Mouse (Mus musculus) MEL (cell line): ENCODE data around the gene Impdh1.
A peak's percentile ranks its signal among the peaks of the same experiment; 100 is the strongest.

ENCODE experiments used
- CTCF ChIP-seq, 3 experiments: IDR thresholded peaks in 2 of 3; conservative IDR thresholded peaks in 1 of 3; 2 replicates each; pipeline ENCODE4 v1.5.1; 2011 to 2012; ENCODE audit warnings: low read length in 3 of 3, low read depth in 2 of 3, mild to moderate bottlenecking in 2 of 3, improper control_type of control experiment in 1 of 3, inconsistent platforms in 1 of 3, mixed read lengths in 1 of 3, moderate library complexity in 1 of 3; ENCODE audit not compliant: control insufficient read depth in 1 of 3, insufficient read depth in 1 of 3, poor library complexity in 1 of 3, severe bottlenecking in 1 of 3
- SIN3A ChIP-seq: IDR thresholded peaks from 2 replicates; pipeline ENCODE4 v1.6.1; 2012; ENCODE audit warnings: low read length, improper control_type of control experiment, inconsistent platforms

DNA sequence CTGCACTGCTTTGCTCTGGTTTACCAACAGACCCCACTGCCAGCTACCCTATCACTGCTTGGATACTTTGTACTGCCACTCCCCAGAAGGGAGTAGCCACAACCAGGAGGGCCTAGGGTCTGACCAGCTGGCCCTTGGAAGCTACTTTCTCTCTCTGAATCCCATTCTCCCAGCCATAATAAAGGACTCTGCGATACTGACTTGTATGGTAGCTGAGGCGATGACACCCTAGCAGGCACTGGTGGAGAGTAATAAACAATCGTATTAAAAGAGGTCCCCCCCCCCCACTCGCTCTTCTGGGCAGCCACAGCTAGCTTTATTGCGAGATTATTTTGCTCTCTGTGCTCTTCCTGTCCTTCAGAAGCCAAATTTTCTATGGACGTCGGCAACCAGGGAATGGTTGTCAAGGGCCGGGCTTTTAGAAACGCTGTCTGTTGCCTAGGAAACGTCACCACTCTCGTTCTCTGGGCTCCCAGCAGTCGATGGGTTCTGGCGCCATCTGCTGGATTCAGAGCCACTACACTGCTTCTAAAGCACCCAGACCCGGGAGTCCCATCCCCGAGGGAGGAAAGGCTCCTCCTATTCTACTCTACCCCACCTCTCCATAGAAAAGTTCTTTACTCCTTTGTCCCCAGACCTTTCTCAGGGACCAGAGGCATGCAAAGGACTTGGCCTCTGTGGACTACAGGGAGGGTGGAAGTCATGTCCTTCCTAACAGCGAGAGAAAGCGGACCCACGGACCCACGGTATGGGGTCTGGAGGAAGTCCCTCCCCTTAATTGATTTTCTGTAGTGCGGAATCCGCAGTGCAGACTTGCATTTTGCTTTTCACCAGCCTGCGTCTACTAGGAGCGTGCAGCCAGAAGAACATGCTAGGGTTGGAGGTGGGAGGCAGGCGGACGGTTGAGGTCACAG is 17.6 kb downstream of the Impdh1 start:
- TF ChIP-seq CTCF (IDR thresholded peaks at IDR 0.05 in 2 of 3, conservative IDR thresholded peaks at IDR 0.05 in 1 of 3; ENCODE audit: control insufficient read depth in 1 of 3, insufficient read depth in 1 of 3, low read depth in 2 of 3, low read length in 3 of 3, poor library complexity in 1 of 3, severe bottlenecking in 1 of 3), result peak; percentile 74 to 93 (median 92)
- peak; percentile 80 for TF ChIP-seq SIN3A
